Comparison of ENCODE assay signal across 19 mouse cellular contexts in genomic region chr9:22244242-22244641, GRCm38 (mm10). TPM values are rescaled to one million over a fixed set of nuclear protein-coding genes. Genes with fewer than 3 reads are reported as not detected.
"Had no signal": no experiment of that assay in that cellular context is flagged by ENCODE, and none has a peak within 500 bp of the region (broad histone marks: within the 10 kb centered on the region; RNA-seq: fewer than 3 reads in every experiment).

No protein-coding gene starts in this region.

- H3K9ac ChIP-seq: neural tube, embryonic 13.5 days; neural tube, embryonic 15.5 days; stomach, embryonic 15.5 days had no signal

- H3K4me3 ChIP-seq: neural tube, embryonic 13.5 days; neural tube, embryonic 15.5 days; stomach, embryonic 15.5 days had no signal

- H3K4me1 ChIP-seq: neural tube, embryonic 13.5 days; neural tube, embryonic 15.5 days; stomach, embryonic 15.5 days had no signal

- H3K27ac ChIP-seq: neural tube, embryonic 13.5 days; neural tube, embryonic 15.5 days; stomach, embryonic 15.5 days; stomach, postnatal 0 days had no signal

- DNase-seq: retina, postnatal 1 day; right cerebral cortex, adult 18-20 months; right cerebral cortex, postnatal 14 days; right cerebral cortex, postnatal 25 days; right cerebral cortex, postnatal 4 days; spleen, adult 18-20 months; thymus, adult 18-20 months; thymus, adult 2 months; thymus, postnatal 14 days; thymus, postnatal 25 days; thymus, postnatal 36 days; thymus, postnatal 4 days had no signal

- H3K27me3 ChIP-seq: neural tube, embryonic 13.5 days; neural tube, embryonic 15.5 days; stomach, embryonic 15.5 days had no signal

- H3K9me3 ChIP-seq: stomach, embryonic 15.5 days had no signal

RNA-seq across cellular contexts. Expression of gene Zfp872, which starts 56.4 kb away (rescaled TPM):
- total RNA-seq: neutrophil, adult 5-6 weeks had no signal
- polyA plus RNA-seq: small intestine, adult 2 months; spleen, adult 2 months had no signal
